Mouse (Mus musculus): ENCODE results near the gene Thbs2. TPM values are rescaled to one million over a fixed set of nuclear protein-coding genes. Genes with fewer than 3 reads are reported as not detected.

The Thbs2 gene
- polyA plus RNA-seq, 1 experiment from 2014 or later: 141 TPM

- Histone ChIP-seq H3K4me1 (ENCODE audit: control insufficient read depth, insufficient read depth, low read length) (no peaks in the 10 kb centered on the region), H3K36me3 (ENCODE audit: control insufficient read depth, insufficient read depth, low read length) (peaks cover 41% of the 10 kb centered on the region), H3K4me3 (ENCODE audit: low read depth, low read length) (no peak overlapping the region), H3K9ac (ENCODE audit: low read depth, low read length) (no peak overlapping the region), H3K4me2 (ENCODE audit: low read depth, low read length) (no peak overlapping the region), H3K9me3 (ENCODE audit: control insufficient read depth, low read length) (no peaks in the 10 kb centered on the region), H3K27ac (replicated peaks; ENCODE audit: low read depth, low read length) (no peak overlapping the region), H3K27me3 (replicated peaks; ENCODE audit: control insufficient read depth, insufficient read depth, low read length) (no peaks in the 10 kb centered on the region)
- no peak for ATAC-seq (ENCODE audit: low read depth)
- no peak for DNase-seq (ENCODE audit: low spot score)
- 68% methylated on average over 4 of the region's 4 CpGs for WGBS
Measured at GRCm38 (mm10) chr17:14667225-14667624, 26.8 kb downstream of the Thbs2 start.

GRCm38 (mm10) chr17:14666451-14666850 lies 27.6 kb downstream of the Thbs2 start:
- no peaks in the 10 kb centered on the region for H3K4me1 ChIP-seq (ENCODE audit: control insufficient read depth, insufficient read depth, low read length)
- no peak overlapping the region for H3K4me3 ChIP-seq (ENCODE audit: low read depth, low read length)
- H3K9me3 ChIP-seq (ENCODE audit: control insufficient read depth, low read length): no peaks in the 10 kb centered on the region
- H3K36me3 ChIP-seq (ENCODE audit: control insufficient read depth, insufficient read depth, low read length): peaks cover 34% of the 10 kb centered on the region
- no peak overlapping the region for H3K27ac ChIP-seq (replicated peaks; ENCODE audit: low read depth, low read length)
- DNase-seq (ENCODE audit: low spot score) (no peak), ATAC-seq (ENCODE audit: low read depth) (no peak)
- no peaks in the 10 kb centered on the region for H3K27me3 ChIP-seq (replicated peaks; ENCODE audit: control insufficient read depth, insufficient read depth, low read length)
- 81% methylated on average over 2 of the region's 2 CpGs for WGBS
- no peak overlapping the region for H3K4me2 ChIP-seq (ENCODE audit: low read depth, low read length)
- H3K9ac ChIP-seq (ENCODE audit: low read depth, low read length): no peak overlapping the region

GRCm38 (mm10) chr17:14663366-14663765 lies 30.7 kb downstream of the Thbs2 start:
- ATAC-seq (ENCODE audit: low read depth): no peak
- H3K27me3 ChIP-seq (replicated peaks; ENCODE audit: control insufficient read depth, insufficient read depth, low read length): no peaks in the 10 kb centered on the region
- H3K9me3 ChIP-seq (ENCODE audit: control insufficient read depth, low read length): no peaks in the 10 kb centered on the region
- no peaks in the 10 kb centered on the region for H3K4me1 ChIP-seq (ENCODE audit: control insufficient read depth, insufficient read depth, low read length)
- no peak for DNase-seq (ENCODE audit: low spot score)
- no peak overlapping the region for H3K9ac ChIP-seq (ENCODE audit: low read depth, low read length)
- no peak overlapping the region for H3K4me2 ChIP-seq (ENCODE audit: low read depth, low read length)
- peaks cover 15% of the 10 kb centered on the region; the same call in 1 of the 2 replicates for H3K36me3 ChIP-seq (ENCODE audit: control insufficient read depth, insufficient read depth, low read length)
- no peak overlapping the region for H3K27ac ChIP-seq (replicated peaks; ENCODE audit: low read depth, low read length)
- no peak overlapping the region for H3K4me3 ChIP-seq (ENCODE audit: low read depth, low read length)
- WGBS: 75% methylated on average over 5 of the region's 5 CpGs

GRCm38 (mm10) chr17:14662409-14662808 lies 31.6 kb downstream of the Thbs2 start:
- Histone ChIP-seq H3K9ac (ENCODE audit: low read depth, low read length) (no peak overlapping the region), H3K4me3 (ENCODE audit: low read depth, low read length) (no peak overlapping the region), H3K4me1 (ENCODE audit: control insufficient read depth, insufficient read depth, low read length) (no peaks in the 10 kb centered on the region), H3K36me3 (ENCODE audit: control insufficient read depth, insufficient read depth, low read length) (peaks cover 8% of the 10 kb centered on the region; the same call in 1 of the 2 replicates), H3K27me3 (replicated peaks; ENCODE audit: control insufficient read depth, insufficient read depth, low read length) (no peaks in the 10 kb centered on the region), H3K9me3 (ENCODE audit: control insufficient read depth, low read length) (no peaks in the 10 kb centered on the region), H3K4me2 (ENCODE audit: low read depth, low read length) (no peak overlapping the region), H3K27ac (replicated peaks; ENCODE audit: low read depth, low read length) (no peak overlapping the region)
- ATAC-seq (ENCODE audit: low read depth): no peak
- WGBS: 83% methylated on average over 6 of the region's 6 CpGs
- DNase-seq (ENCODE audit: low spot score): no peak

- H3K4me2 ChIP-seq (ENCODE audit: low read depth, low read length): no peak overlapping the region
- H3K4me1 ChIP-seq (ENCODE audit: control insufficient read depth, insufficient read depth, low read length): no peaks in the 10 kb centered on the region
- H3K27me3 ChIP-seq (replicated peaks; ENCODE audit: control insufficient read depth, insufficient read depth, low read length): no peaks in the 10 kb centered on the region
- H3K9me3 ChIP-seq (ENCODE audit: control insufficient read depth, low read length): no peaks in the 10 kb centered on the region
- WGBS: 44% methylated on average over 4 of the region's 4 CpGs
- H3K9ac ChIP-seq (ENCODE audit: low read depth, low read length): no peak overlapping the region
- DNase-seq (ENCODE audit: low spot score): peak; percentile 63
- H3K27ac ChIP-seq (replicated peaks; ENCODE audit: low read depth, low read length): 0 out of 2 replicates have a peak overlapping the region, but pooled peaks have one; percentile 13
- H3K36me3 ChIP-seq (ENCODE audit: control insufficient read depth, insufficient read depth, low read length): no peaks in the 10 kb centered on the region
- H3K4me3 ChIP-seq (ENCODE audit: low read depth, low read length): no peak overlapping the region
- ATAC-seq (ENCODE audit: low read depth): no peak
Measured at GRCm38 (mm10) chr17:14659746-14660145, 34.3 kb downstream of the Thbs2 start.

GRCm38 (mm10) chr17:14658123-14658522 lies 35.9 kb downstream of the Thbs2 start:
- H3K4me2 ChIP-seq (ENCODE audit: low read depth, low read length): no peak overlapping the region
- no peak for DNase-seq (ENCODE audit: low spot score)
- WGBS: 78% methylated on average over 2 of the region's 2 CpGs
- H3K27me3 ChIP-seq (replicated peaks; ENCODE audit: control insufficient read depth, insufficient read depth, low read length): no peaks in the 10 kb centered on the region
- H3K4me1 ChIP-seq (ENCODE audit: control insufficient read depth, insufficient read depth, low read length): no peaks in the 10 kb centered on the region
- H3K9ac ChIP-seq (ENCODE audit: low read depth, low read length): no peak overlapping the region
- no peak for ATAC-seq (ENCODE audit: low read depth)
- no peaks in the 10 kb centered on the region for H3K9me3 ChIP-seq (ENCODE audit: control insufficient read depth, low read length)
- no peaks in the 10 kb centered on the region for H3K36me3 ChIP-seq (ENCODE audit: control insufficient read depth, insufficient read depth, low read length)
- H3K4me3 ChIP-seq (ENCODE audit: low read depth, low read length): no peak overlapping the region
- H3K27ac ChIP-seq (replicated peaks; ENCODE audit: low read depth, low read length): no peak overlapping the region

- no peak overlapping the region; the same call in 1 of the 2 replicates for H3K27ac ChIP-seq (replicated peaks; ENCODE audit: low read depth, low read length)
Measured at GRCm38 (mm10) chr17:14657123-14657522, 36.9 kb downstream of the Thbs2 start.

GRCm38 (mm10) chr17:14654981-14655380 lies 39.1 kb downstream of the Thbs2 start:
- DNase-seq (ENCODE audit: low spot score) (no peak), ATAC-seq (ENCODE audit: low read depth) (no peak)
- Histone ChIP-seq H3K9ac (ENCODE audit: low read depth, low read length) (no peak overlapping the region), H3K9me3 (ENCODE audit: control insufficient read depth, low read length) (no peaks in the 10 kb centered on the region), H3K27me3 (replicated peaks; ENCODE audit: control insufficient read depth, insufficient read depth, low read length) (no peaks in the 10 kb centered on the region), H3K4me2 (ENCODE audit: low read depth, low read length) (no peak overlapping the region), H3K4me1 (ENCODE audit: control insufficient read depth, insufficient read depth, low read length) (no peaks in the 10 kb centered on the region), H3K27ac (replicated peaks; ENCODE audit: low read depth, low read length) (no peak overlapping the region), H3K4me3 (ENCODE audit: low read depth, low read length) (no peak overlapping the region), H3K36me3 (ENCODE audit: control insufficient read depth, insufficient read depth, low read length) (no peaks in the 10 kb centered on the region)
- 74% methylated on average over 3 of the region's 3 CpGs for WGBS

More at GRCm38 (mm10) chr17:14657123-14657522, 36.9 kb downstream of the Thbs2 start:
- H3K4me3 ChIP-seq (ENCODE audit: low read depth, low read length): no peak overlapping the region
- DNase-seq (ENCODE audit: low spot score) (peak; percentile 36), ATAC-seq (ENCODE audit: low read depth) (no peak)
- no peaks in the 10 kb centered on the region for H3K36me3 ChIP-seq (ENCODE audit: control insufficient read depth, insufficient read depth, low read length)
- H3K9me3 ChIP-seq (ENCODE audit: control insufficient read depth, low read length): no peaks in the 10 kb centered on the region
- no peak overlapping the region for H3K9ac ChIP-seq (ENCODE audit: low read depth, low read length)
- H3K27me3 ChIP-seq (replicated peaks; ENCODE audit: control insufficient read depth, insufficient read depth, low read length): no peaks in the 10 kb centered on the region
- no peak overlapping the region for H3K4me2 ChIP-seq (ENCODE audit: low read depth, low read length)
- H3K4me1 ChIP-seq (ENCODE audit: control insufficient read depth, insufficient read depth, low read length): no peaks in the 10 kb centered on the region

GRCm38 (mm10) chr17:14652013-14652412 lies 42.0 kb downstream of the Thbs2 start:
- H3K4me1 ChIP-seq (ENCODE audit: control insufficient read depth, insufficient read depth, low read length): peaks cover 9% of the 10 kb centered on the region
- H3K9ac ChIP-seq (ENCODE audit: low read depth, low read length): no peak overlapping the region
- H3K4me2 ChIP-seq (ENCODE audit: low read depth, low read length): no peak overlapping the region
- H3K9me3 ChIP-seq (ENCODE audit: control insufficient read depth, low read length): no peaks in the 10 kb centered on the region
- ATAC-seq (ENCODE audit: low read depth): no peak
- H3K27ac ChIP-seq (replicated peaks; ENCODE audit: low read depth, low read length): no peak overlapping the region
- H3K36me3 ChIP-seq (ENCODE audit: control insufficient read depth, insufficient read depth, low read length): no peaks in the 10 kb centered on the region
- H3K4me3 ChIP-seq (ENCODE audit: low read depth, low read length): no peak overlapping the region
- WGBS: 54% methylated on average over 7 of the region's 7 CpGs
- peak; percentile 8 for DNase-seq (ENCODE audit: low spot score)
- H3K27me3 ChIP-seq (replicated peaks; ENCODE audit: control insufficient read depth, insufficient read depth, low read length): no peaks in the 10 kb centered on the region
